ENCODE assay signal across 11 mouse cellular contexts in the genomic region with DNA sequence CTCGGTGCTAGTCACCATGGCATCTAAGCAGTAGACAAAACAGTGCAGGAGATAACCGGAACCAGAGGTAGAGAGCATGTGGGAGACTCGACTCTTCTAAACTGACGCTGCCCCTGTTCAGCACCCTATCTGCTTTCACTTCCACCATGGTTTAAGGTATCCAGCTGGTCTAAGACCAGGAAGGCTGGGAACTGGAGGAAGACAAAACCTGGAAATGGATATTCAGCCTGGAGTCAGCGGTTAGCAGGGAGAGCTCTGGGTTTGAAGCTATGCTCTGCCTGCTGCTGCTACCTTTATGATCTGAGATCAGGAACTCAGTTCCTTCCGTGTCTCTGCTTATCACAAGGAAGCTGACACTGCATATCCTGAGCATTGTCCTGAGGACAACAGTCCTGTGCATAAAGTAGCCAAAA. TPM values are rescaled to one million over a fixed set of nuclear protein-coding genes. Genes with fewer than 3 reads are reported as not detected.
A peak's percentile ranks its signal among the peaks of the same experiment; 100 is the strongest.
DNase-seq lines count a peak whose midpoint lies in the region; ATAC-seq and TF ChIP-seq lines count a peak whose summit lies in the region.
"Had no signal": no experiment of that assay in that cellular context is flagged by ENCODE, and none has a peak within 500 bp of the region (broad histone marks: within the 10 kb centered on the region; RNA-seq: fewer than 3 reads in every experiment).

No protein-coding gene starts in this region.

- no peaks in the 10 kb centered on the region for H3K9me3 ChIP-seq in heart, embryonic 10.5 days
- no peaks in the 10 kb centered on the region for H3K9me3 ChIP-seq in liver, postnatal 0 days (ENCODE audit: low read length)
- no peaks in the 10 kb centered on the region for H3K9me3 ChIP-seq in hindbrain, embryonic 11.5 days (ENCODE audit: control insufficient read depth, low read length)

- TF ChIP-seq CTCF in liver, postnatal 0 days (IDR thresholded peaks at IDR 0.05; ENCODE audit: low read depth), result no peak

- peak; percentile 98 for DNase-seq in heart, adult 11 months
- DNase-seq in heart, embryonic 10.5 days (ENCODE audit: low spot score), result no peak
- peak; percentile 54 for DNase-seq in gastrocnemius, postnatal 25 days
- peak; percentile 20 to 27 for DNase-seq in kidney, adult 8-10 months
- DNase-seq in liver, postnatal 0 days, result no peak
- no peak for DNase-seq in hindbrain, embryonic 11.5 days (ENCODE audit: low spot score)
- DNase-seq in left cerebral cortex, adult 18-20 months (ENCODE audit: low spot score in 2 of 2), result no peak
- no peak for DNase-seq in layer of hippocampus, adult 18-20 months (ENCODE audit: low spot score in 2 of 2)
- DNase-seq: layer of hippocampus, adult 9-11 months had no signal

- H3K9ac ChIP-seq in liver, postnatal 0 days (replicated peaks), result no peak overlapping the region
- no peak overlapping the region for H3K9ac ChIP-seq in hindbrain, embryonic 11.5 days (ENCODE audit: low read depth, low read length)

- no peak for TF ChIP-seq EP300 in liver, postnatal 0 days (IDR thresholded peaks at IDR 0.05; ENCODE audit: low read depth)

- no peak overlapping the region for H3K4me3 ChIP-seq in heart, embryonic 10.5 days
- H3K4me3 ChIP-seq in liver, postnatal 0 days (ENCODE audit: low read depth, low read length), result no peak overlapping the region
- H3K4me3 ChIP-seq in hindbrain, embryonic 11.5 days (ENCODE audit: low read depth, low read length), result no peak overlapping the region
- H3K4me3 ChIP-seq: erythroblast, embryonic 14.5 days; myocyte had no signal

- no peak overlapping the region for H3K4me2 ChIP-seq in liver, postnatal 0 days (ENCODE audit: low read depth, low read length)
- no peak overlapping the region for H3K4me2 ChIP-seq in hindbrain, embryonic 11.5 days (replicated peaks; ENCODE audit: low read depth, low read length)

- H3K27ac ChIP-seq in heart, embryonic 10.5 days, result no peak overlapping the region
- peak overlapping the region; percentile 19; the same call in 1 of the 2 replicates for H3K27ac ChIP-seq in liver, postnatal 0 days (ENCODE audit: low read depth)
- no peak overlapping the region for H3K27ac ChIP-seq in hindbrain, embryonic 11.5 days (ENCODE audit: low read depth, low read length)

- peaks cover 37% of the 10 kb centered on the region for H3K4me1 ChIP-seq in heart, embryonic 10.5 days
- H3K4me1 ChIP-seq in liver, postnatal 0 days (ENCODE audit: insufficient read depth), result peaks cover 15% of the 10 kb centered on the region
- H3K4me1 ChIP-seq in hindbrain, embryonic 11.5 days (replicated peaks; ENCODE audit: control insufficient read depth, insufficient read depth, low read length), result no peaks in the 10 kb centered on the region

- peaks cover 14% of the 10 kb centered on the region for H3K36me3 ChIP-seq in heart, embryonic 10.5 days
- H3K36me3 ChIP-seq in liver, postnatal 0 days (replicated peaks; ENCODE audit: insufficient read depth, low read length), result peaks cover 19% of the 10 kb centered on the region
- no peaks in the 10 kb centered on the region for H3K36me3 ChIP-seq in hindbrain, embryonic 11.5 days (ENCODE audit: control insufficient read depth, insufficient read depth, low read length)

- WGBS in heart, embryonic 10.5 days, result 36% methylated on average over 6 of the region's 6 CpGs
- WGBS in liver, postnatal 0 days (ENCODE audit: insufficient replicate concordance), result 27% methylated on average over 6 of the region's 6 CpGs
- WGBS in hindbrain, embryonic 11.5 days, result 66% methylated on average over 6 of the region's 6 CpGs

- H3K27me3 ChIP-seq in heart, embryonic 10.5 days (ENCODE audit: insufficient read depth, poor library complexity, severe bottlenecking), result no peaks in the 10 kb centered on the region
- no peaks in the 10 kb centered on the region for H3K27me3 ChIP-seq in liver, postnatal 0 days (ENCODE audit: insufficient read depth, low read length)
- H3K27me3 ChIP-seq in hindbrain, embryonic 11.5 days (ENCODE audit: control insufficient read depth, insufficient read depth, low read length), result no peaks in the 10 kb centered on the region

- ATAC-seq in liver, postnatal 0 days, result peak; percentile 34
- no peak for ATAC-seq in hindbrain, embryonic 11.5 days (ENCODE audit: low FRiP score)

RNA-seq across cellular contexts. Expression of a gene that starts 35.9 kb away (rescaled TPM):
- polyA plus RNA-seq in heart, embryonic 10.5 days (2016; fragmentation: Nextera tagmentation; extraction: Ambion mirVana), result 15.9 and 18.9 TPM in 2 replicates
- total RNA-seq in gastrocnemius, postnatal 25 days (2021), result 10 to 100 TPM; 19.9 to 26.2 TPM
- 5.0 and 5.8 TPM in 2 replicates for polyA plus RNA-seq in liver, postnatal 0 days (2015; fragmentation: Nextera tagmentation; extraction: Ambion mirVana)
- polyA plus RNA-seq in hindbrain, embryonic 11.5 days (2014; fragmentation: Nextera tagmentation; extraction: Ambion mirVana), result 22.6 and 26.8 TPM in 2 replicates
- total RNA-seq in left cerebral cortex, adult 18-20 months (2021), result 10 to 100 TPM; 37.2 to 40.1 TPM
- 10 to 100 TPM; 32.4 to 33.2 TPM for total RNA-seq in layer of hippocampus, adult 18-20 months (2021)

RNA-seq across cellular contexts. Expression of a gene that starts 36.0 kb away (rescaled TPM):
- 22.4 and 24.7 TPM in 2 replicates for polyA plus RNA-seq in heart, embryonic 10.5 days (2016; fragmentation: Nextera tagmentation; extraction: Ambion mirVana)
- total RNA-seq in gastrocnemius, postnatal 25 days (2021), result 10 to 100 TPM; 31.0 to 36.5 TPM
- polyA plus RNA-seq in liver, postnatal 0 days (2015; fragmentation: Nextera tagmentation; extraction: Ambion mirVana), result 16.3 and 17.6 TPM in 2 replicates
- 26.8 and 31.4 TPM in 2 replicates for polyA plus RNA-seq in hindbrain, embryonic 11.5 days (2014; fragmentation: Nextera tagmentation; extraction: Ambion mirVana)
- total RNA-seq in left cerebral cortex, adult 18-20 months (2021), result 10 to 100 TPM; 20.8 to 23.8 TPM
- total RNA-seq in layer of hippocampus, adult 18-20 months (2021), result 10 to 100 TPM; 23.3 to 28.7 TPM

Comparison
In these comparisons a context has a peak if more than half of its experiments do, and no peak if none do; other contexts are left out.
1. DNase-seq: peak in heart, adult 11 months (single experiment), gastrocnemius, postnatal 25 days (single experiment) and kidney, adult 8-10 months (2 of 2); none in heart, embryonic 10.5 days (single experiment), liver, postnatal 0 days (single experiment), hindbrain, embryonic 11.5 days (single experiment), left cerebral cortex, adult 18-20 months (0 of 2) and layer of hippocampus, adult 18-20 months (0 of 2).